Mouse (Mus musculus): ENCODE results near the gene Eif3i.

DNA sequence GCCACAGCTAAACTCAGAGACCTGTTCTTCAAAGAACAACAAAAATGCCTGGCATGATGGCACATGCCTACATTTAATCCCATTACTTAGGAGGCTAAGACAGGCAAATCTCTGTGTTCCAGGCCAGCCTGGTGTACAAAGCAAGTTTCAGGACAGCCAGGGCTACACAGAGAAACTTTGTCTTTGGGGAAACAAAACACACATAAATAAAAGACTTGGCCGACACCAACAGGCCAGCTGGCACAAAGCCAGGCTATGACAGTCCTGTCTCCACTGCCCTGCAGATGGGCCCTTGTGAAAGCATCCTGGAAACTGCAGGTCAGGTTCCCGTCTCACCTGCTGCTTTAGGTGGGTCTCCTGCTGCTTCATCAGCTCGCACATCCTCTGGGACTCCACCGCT lies 30.5 kb upstream of the Eif3i start:
- TF ChIP-seq NANOG (IDR thresholded peaks at IDR 0.05; ENCODE audit: borderline replicate concordance, low read length): no peak
- no peak for TF ChIP-seq CTCF (conservative IDR thresholded peaks at IDR 0.05; ENCODE audit: low read length)
